Mouse (Mus musculus) right cerebral cortex, postnatal 14 days (tissue): ENCODE data around the gene Ces1e.
"Not testable (repeated sequence)": the region's sequence is repeated elsewhere in the genome, so short reads cannot be mapped to it uniquely, and the experiment has no call there.

Source experiments
- DNase-seq: peaks from one replicate; pipeline ENCODE4 v3.0.0; 2022

The Ces1e gene

GRCm38 (mm10) chr8:93229446-93229845, at the start of gene Ces1e:
Gene Ces1e (minus strand): TSS chr8:93229619.
- no peak for DNase-seq

GRCm38 (mm10) chr8:93278176-93278805, 48.9 kb upstream of the Ces1e start:
- no peak for DNase-seq

GRCm38 (mm10) chr8:93274609-93275008, 45.2 kb upstream of the Ces1e start:
- DNase-seq = no peak

GRCm38 (mm10) chr8:93273321-93273720, 43.9 kb upstream of the Ces1e start:
- no peak for DNase-seq

GRCm38 (mm10) chr8:93272686-93273085, 43.3 kb upstream of the Ces1e start:
- DNase-seq = no peak

- no peak for DNase-seq
Observed at GRCm38 (mm10) chr8:93261436-93261835, 32.0 kb upstream of the Ces1e start.

GRCm38 (mm10) chr8:93252400-93252925, 23.0 kb upstream of the Ces1e start:
- no peak for DNase-seq

- no peak for DNase-seq
Observed at GRCm38 (mm10) chr8:93246057-93246456, 16.6 kb upstream of the Ces1e start.

GRCm38 (mm10) chr8:93239884-93240283, 10.5 kb upstream of the Ces1e start:
- no peak for DNase-seq

GRCm38 (mm10) chr8:93235681-93236080, 6.3 kb upstream of the Ces1e start:
- DNase-seq = no peak

- DNase-seq = no peak
Observed at GRCm38 (mm10) chr8:93234706-93235105, 5.3 kb upstream of the Ces1e start.

GRCm38 (mm10) chr8:93234068-93234467, 4.6 kb upstream of the Ces1e start:
- DNase-seq = no peak

GRCm38 (mm10) chr8:93228673-93229370, 597 bp downstream of the Ces1e start:
- DNase-seq = no peak

- DNase-seq = not testable (repeated sequence)
Observed at GRCm38 (mm10) chr8:93226471-93226870, 2.9 kb downstream of the Ces1e start.

- DNase-seq = no peak
Observed at GRCm38 (mm10) chr8:93221896-93222295, 7.5 kb downstream of the Ces1e start.

- no peak for DNase-seq
Observed at GRCm38 (mm10) chr8:93217867-93218266, 11.6 kb downstream of the Ces1e start.

- no peak for DNase-seq
Observed at GRCm38 (mm10) chr8:93217375-93217774, 12.0 kb downstream of the Ces1e start.

GRCm38 (mm10) chr8:93211091-93211490, 18.3 kb downstream of the Ces1e start:
- no peak for DNase-seq

GRCm38 (mm10) chr8:93199146-93199545, 30.3 kb downstream of the Ces1e start:
- not testable (repeated sequence) for DNase-seq

- no peak for DNase-seq
Observed at GRCm38 (mm10) chr8:93197685-93198525, 31.5 kb downstream of the Ces1e start, which contains the start of gene Ces1d. Gene Ces1d (minus strand): TSS chr8:93197838.

- no peak for DNase-seq
Observed at GRCm38 (mm10) chr8:93196436-93196835, 33.0 kb downstream of the Ces1e start.

GRCm38 (mm10) chr8:93180581-93181129, 48.8 kb downstream of the Ces1e start:
- DNase-seq = no peak

- DNase-seq = no peak
Observed at GRCm38 (mm10) chr8:93176593-93176992, 52.8 kb downstream of the Ces1e start.
